Mouse (Mus musculus): Measurements from ENCODE around the gene Pdzd3. TPM values are rescaled to one million over a fixed set of nuclear protein-coding genes. Genes with fewer than 3 reads are reported as not detected.

The Pdzd3 gene
- polyA plus RNA-seq, 1 experiment from 2014 or later = 0.38 TPM

Other genes with a start within 250 kb of the Pdzd3 start
- gene Thy1, start 208.1 kb downstream of the Pdzd3 start, polyA plus RNA-seq (2015; fragmentation: Nextera tagmentation; extraction: Ambion mirVana) = 10.2 and 18.7 TPM in 2 replicates
- 12.8 and 18.6 TPM in 2 replicates for gene Usp2, start 184.4 kb downstream of the Pdzd3 start, polyA plus RNA-seq (2015; fragmentation: Nextera tagmentation; extraction: Ambion mirVana)
- 0.20 and 0.31 TPM in 2 replicates for gene Mfrp, start 149.7 kb downstream of the Pdzd3 start, polyA plus RNA-seq (2015; fragmentation: Nextera tagmentation; extraction: Ambion mirVana)
- 8.5 and 9.5 TPM in 2 replicates for gene C1qtnf5, start 144.2 kb downstream of the Pdzd3 start, polyA plus RNA-seq (2015; fragmentation: Nextera tagmentation; extraction: Ambion mirVana)
- gene Gm49380, start 138.0 kb downstream of the Pdzd3 start, polyA plus RNA-seq (2015; fragmentation: Nextera tagmentation; extraction: Ambion mirVana) = 0.14 and 0.24 TPM in 2 replicates
- 33.0 and 37.8 TPM in 2 replicates for gene Rnf26, start 138.0 kb downstream of the Pdzd3 start, polyA plus RNA-seq (2015; fragmentation: Nextera tagmentation; extraction: Ambion mirVana)
- gene Mcam, start 117.0 kb downstream of the Pdzd3 start, polyA plus RNA-seq (2015; fragmentation: Nextera tagmentation; extraction: Ambion mirVana) = 12.3 and 15.3 TPM in 2 replicates
- 17.4 and 20.3 TPM in 2 replicates for gene Cbl, start 17.4 kb downstream of the Pdzd3 start, polyA plus RNA-seq (2015; fragmentation: Nextera tagmentation; extraction: Ambion mirVana)
- gene Ccdc153, start 10.8 kb downstream of the Pdzd3 start, polyA plus RNA-seq (2015; fragmentation: Nextera tagmentation; extraction: Ambion mirVana) = not detected in 2 replicates
- gene Nlrx1, start 17.1 kb upstream of the Pdzd3 start, polyA plus RNA-seq (2015; fragmentation: Nextera tagmentation; extraction: Ambion mirVana) = 4.7 and 5.4 TPM in 2 replicates
- gene Abcg4, start 37.1 kb upstream of the Pdzd3 start, polyA plus RNA-seq (2015; fragmentation: Nextera tagmentation; extraction: Ambion mirVana) = 33.7 and 36.2 TPM in 2 replicates
- 22.3 and 26.6 TPM in 2 replicates for gene Hinfp, start 54.2 kb upstream of the Pdzd3 start, polyA plus RNA-seq (2015; fragmentation: Nextera tagmentation; extraction: Ambion mirVana)
- 23.1 and 27.1 TPM in 2 replicates for gene C2cd2l, start 68.8 kb upstream of the Pdzd3 start, polyA plus RNA-seq (2015; fragmentation: Nextera tagmentation; extraction: Ambion mirVana)
- gene Dpagt1, start 74.5 kb upstream of the Pdzd3 start, polyA plus RNA-seq (2015; fragmentation: Nextera tagmentation; extraction: Ambion mirVana) = 32.5 and 42.6 TPM in 2 replicates
- gene H2afx, start 83.2 kb upstream of the Pdzd3 start, polyA plus RNA-seq (2015; fragmentation: Nextera tagmentation; extraction: Ambion mirVana) = 106 and 143 TPM in 2 replicates
- gene Hmbs, start 92.8 kb upstream of the Pdzd3 start, polyA plus RNA-seq (2015; fragmentation: Nextera tagmentation; extraction: Ambion mirVana) = 64.0 and 67.4 TPM in 2 replicates
- gene Vps11, start 110.2 kb upstream of the Pdzd3 start, polyA plus RNA-seq (2015; fragmentation: Nextera tagmentation; extraction: Ambion mirVana) = 43.5 and 46.4 TPM in 2 replicates
- gene Hyou1, start 128.0 kb upstream of the Pdzd3 start, polyA plus RNA-seq (2015; fragmentation: Nextera tagmentation; extraction: Ambion mirVana) = 25.3 and 29.0 TPM in 2 replicates
- gene Slc37a4, start 145.4 kb upstream of the Pdzd3 start, polyA plus RNA-seq (2015; fragmentation: Nextera tagmentation; extraction: Ambion mirVana) = 56.8 and 60.2 TPM in 2 replicates
- gene Rps25, start 155.7 kb upstream of the Pdzd3 start, polyA plus RNA-seq (2015; fragmentation: Nextera tagmentation; extraction: Ambion mirVana) = 742 and 834 TPM in 2 replicates
- 293 and 308 TPM in 2 replicates for gene Trappc4, start 156.1 kb upstream of the Pdzd3 start, polyA plus RNA-seq (2015; fragmentation: Nextera tagmentation; extraction: Ambion mirVana)
- gene Ccdc84, start 167.1 kb upstream of the Pdzd3 start, polyA plus RNA-seq (2015; fragmentation: Nextera tagmentation; extraction: Ambion mirVana) = 32.3 and 32.4 TPM in 2 replicates
- not detected in 2 replicates for gene Foxr1, start 189.7 kb upstream of the Pdzd3 start, polyA plus RNA-seq (2015; fragmentation: Nextera tagmentation; extraction: Ambion mirVana)
- not detected in 2 replicates for gene Upk2, start 203.5 kb upstream of the Pdzd3 start, polyA plus RNA-seq (2015; fragmentation: Nextera tagmentation; extraction: Ambion mirVana)
- 9.7 and 11.1 TPM in 2 replicates for gene Bcl9l, start 231.4 kb upstream of the Pdzd3 start, polyA plus RNA-seq (2015; fragmentation: Nextera tagmentation; extraction: Ambion mirVana)